Mouse (Mus musculus): ENCODE data around the gene Pcdh11x. TPM values are rescaled to one million over a fixed set of nuclear protein-coding genes. Genes with fewer than 3 reads are reported as not detected.

The Pcdh11x gene
- total RNA-seq, 1 experiment from 2014 or later: not detected

Other genes starting within 250 kb of the Pcdh11x start
- gene H2afb3, start 22.8 kb downstream of the Pcdh11x start, total RNA-seq (2017): not detected in 2 replicates

Measured in common myeloid progenitor, adult 5-6 weeks (primary cell).